Mouse (Mus musculus): Measurements from ENCODE around the gene Nprl2. TPM values are rescaled to one million over a fixed set of nuclear protein-coding genes. Genes with fewer than 3 reads are reported as not detected.

Gene Nprl2
- polyA plus RNA-seq, 1 experiment from 2014 or later: 34.6 TPM

- H3K27ac ChIP-seq (ENCODE audit: low read depth): no peak overlapping the region; the same call in 1 of the 2 replicates
- DNase-seq: no peak
- peak overlapping the region; percentile 63 for H3K4me3 ChIP-seq (ENCODE audit: low read depth, low read length)
These were observed 695 bp downstream of the Nprl2 start for GRCm38 (mm10) chr9:107542721-107543120.

GRCm38 (mm10) chr9:107543299-107543698 is 1.3 kb downstream of the Nprl2 start:
- ATAC-seq (ENCODE audit: insufficient read depth) (no peak), DNase-seq (no peak)
- Histone ChIP-seq H3K4me3 (ENCODE audit: low read depth, low read length) (0 out of 2 replicates have a peak overlapping the region, but pooled peaks have one; percentile 63), H3K4me2 (no peak overlapping the region), H3K36me3 (ENCODE audit: insufficient read depth) (peaks cover 43% of the 10 kb centered on the region), H3K9me3 (ENCODE audit: low read depth, low read length) (no peaks in the 10 kb centered on the region), H3K4me1 (ENCODE audit: insufficient read depth) (peaks cover 14% of the 10 kb centered on the region), H3K27me3 (ENCODE audit: insufficient read depth, low read length) (no peaks in the 10 kb centered on the region), H3K27ac (ENCODE audit: low read depth) (no peak overlapping the region), H3K9ac (no peak overlapping the region)
- no peak for TF ChIP-seq CTCF (IDR thresholded peaks at IDR 0.05; ENCODE audit: low read depth)
- WGBS: 72% methylated on average over 11 of the region's 11 CpGs

More at GRCm38 (mm10) chr9:107542721-107543120, 695 bp downstream of the Nprl2 start:
- no peak for ATAC-seq (ENCODE audit: insufficient read depth)
- Histone ChIP-seq H3K36me3 (ENCODE audit: insufficient read depth) (peaks cover 48% of the 10 kb centered on the region), H3K27me3 (ENCODE audit: insufficient read depth, low read length) (no peaks in the 10 kb centered on the region), H3K9me3 (ENCODE audit: low read depth, low read length) (no peaks in the 10 kb centered on the region), H3K4me2 (peak overlapping the region; percentile 97), H3K9ac (peak overlapping the region; percentile 61), H3K4me1 (ENCODE audit: insufficient read depth) (peaks cover 14% of the 10 kb centered on the region)
- 33% methylated on average over 8 of the region's 8 CpGs for WGBS
- no peak for TF ChIP-seq CTCF (IDR thresholded peaks at IDR 0.05; ENCODE audit: low read depth)

GRCm38 (mm10) chr9:107544196-107544700 is 2.2 kb downstream of the Nprl2 start:
- no peak overlapping the region for H3K4me3 ChIP-seq (ENCODE audit: low read depth, low read length)
- H3K27ac ChIP-seq (ENCODE audit: low read depth): no peak overlapping the region
- ATAC-seq (ENCODE audit: insufficient read depth) (no peak), DNase-seq (no peak)
- peaks cover 33% of the 10 kb centered on the region for H3K36me3 ChIP-seq (ENCODE audit: insufficient read depth)
- peaks cover 14% of the 10 kb centered on the region for H3K4me1 ChIP-seq (ENCODE audit: insufficient read depth)
- H3K27me3 ChIP-seq (ENCODE audit: insufficient read depth, low read length): no peaks in the 10 kb centered on the region
- no peak overlapping the region for H3K4me2 ChIP-seq
- no peak overlapping the region for H3K9ac ChIP-seq
- no peak for TF ChIP-seq CTCF (IDR thresholded peaks at IDR 0.05; ENCODE audit: low read depth)
- no peaks in the 10 kb centered on the region for H3K9me3 ChIP-seq (ENCODE audit: low read depth, low read length)
- 94% methylated on average over 17 of the region's 17 CpGs for WGBS

- ATAC-seq (ENCODE audit: insufficient read depth) (no peak), DNase-seq (no peak)
- H3K36me3 ChIP-seq (ENCODE audit: insufficient read depth): peaks cover 28% of the 10 kb centered on the region
- no peak for TF ChIP-seq CTCF (IDR thresholded peaks at IDR 0.05; ENCODE audit: low read depth)
- peaks cover 14% of the 10 kb centered on the region for H3K4me1 ChIP-seq (ENCODE audit: insufficient read depth)
- H3K27ac ChIP-seq (ENCODE audit: low read depth): no peak overlapping the region
- H3K4me3 ChIP-seq (ENCODE audit: low read depth, low read length): no peak overlapping the region
- H3K4me2 ChIP-seq: no peak overlapping the region
- 93% methylated on average over 12 of the region's 12 CpGs for WGBS
- H3K27me3 ChIP-seq (ENCODE audit: insufficient read depth, low read length): no peaks in the 10 kb centered on the region
- no peaks in the 10 kb centered on the region for H3K9me3 ChIP-seq (ENCODE audit: low read depth, low read length)
- H3K9ac ChIP-seq: no peak overlapping the region
These were observed 2.7 kb downstream of the Nprl2 start for GRCm38 (mm10) chr9:107544729-107545128.

GRCm38 (mm10) chr9:107545199-107545598 is 3.2 kb downstream of the Nprl2 start:
- H3K9me3 ChIP-seq (ENCODE audit: low read depth, low read length): no peaks in the 10 kb centered on the region
- DNase-seq: no peak
- ATAC-seq (ENCODE audit: insufficient read depth): no peak
- no peak overlapping the region for H3K4me3 ChIP-seq (ENCODE audit: low read depth, low read length)
- H3K36me3 ChIP-seq (ENCODE audit: insufficient read depth): peaks cover 25% of the 10 kb centered on the region
- H3K9ac ChIP-seq: no peak overlapping the region
- H3K27me3 ChIP-seq (ENCODE audit: insufficient read depth, low read length): no peaks in the 10 kb centered on the region
- no peak for TF ChIP-seq CTCF (IDR thresholded peaks at IDR 0.05; ENCODE audit: low read depth)
- WGBS: 85% methylated on average over 10 of the region's 10 CpGs
- no peak overlapping the region for H3K27ac ChIP-seq (ENCODE audit: low read depth)
- peaks cover 14% of the 10 kb centered on the region for H3K4me1 ChIP-seq (ENCODE audit: insufficient read depth)
- no peak overlapping the region for H3K4me2 ChIP-seq

GRCm38 (mm10) chr9:107545602-107546001 is 3.6 kb downstream of the Nprl2 start:
- peaks cover 14% of the 10 kb centered on the region for H3K4me1 ChIP-seq (ENCODE audit: insufficient read depth)
- H3K9me3 ChIP-seq (ENCODE audit: low read depth, low read length): no peaks in the 10 kb centered on the region
- H3K36me3 ChIP-seq (ENCODE audit: insufficient read depth): peaks cover 23% of the 10 kb centered on the region
- WGBS: 12% methylated on average over 3 of the region's 3 CpGs
- no peaks in the 10 kb centered on the region for H3K27me3 ChIP-seq (ENCODE audit: insufficient read depth, low read length)
- no peak overlapping the region for H3K4me2 ChIP-seq
- no peak overlapping the region for H3K27ac ChIP-seq (ENCODE audit: low read depth)
- TF ChIP-seq CTCF (IDR thresholded peaks at IDR 0.05; ENCODE audit: low read depth): peak; percentile 93
- no peak overlapping the region for H3K4me3 ChIP-seq (ENCODE audit: low read depth, low read length)
- DNase-seq (peak; percentile 90), ATAC-seq (ENCODE audit: insufficient read depth) (no peak)
- H3K9ac ChIP-seq: no peak overlapping the region

GRCm38 (mm10) chr9:107547026-107547425 is 5.0 kb downstream of the Nprl2 start, which contains the start of gene Zmynd10:
Zmynd10 (plus strand) TSS chr9:107547298.
- DNase-seq (peak; percentile 98), ATAC-seq (ENCODE audit: insufficient read depth) (peak; percentile 64)
- Histone ChIP-seq H3K9ac (0 out of 2 replicates have a peak within 1 kb of the TSS, but pooled peaks have one; percentile 28), H3K4me2 (peak within 1 kb of the TSS; percentile 53), H3K9me3 (ENCODE audit: low read depth, low read length) (no peaks in the 10 kb centered on the region), H3K36me3 (ENCODE audit: insufficient read depth) (peaks cover 23% of the 10 kb centered on the region), H3K27ac (ENCODE audit: low read depth) (no peak within 1 kb of the TSS), H3K4me3 (ENCODE audit: low read depth, low read length) (peak within 1 kb of the TSS; percentile 16), H3K27me3 (ENCODE audit: insufficient read depth, low read length) (no peaks in the 10 kb centered on the region), H3K4me1 (ENCODE audit: insufficient read depth) (peaks cover 18% of the 10 kb centered on the region)
- 2% methylated on average over 20 of the region's 20 CpGs for WGBS
- TF ChIP-seq CTCF (IDR thresholded peaks at IDR 0.05; ENCODE audit: low read depth): no peak
